Mouse (Mus musculus) forebrain, postnatal 0 days (tissue): ENCODE measurements around the gene Rbm24. TPM values are rescaled to one million over a fixed set of nuclear protein-coding genes. Genes with fewer than 3 reads are reported as not detected.

Experiments used
- ATAC-seq: fragments of 200-750 bp; cut with Nextera tagmentation; 2 replicates; pipeline ENCODE4 v1.8.0; 2017; ENCODE audit warnings: mild to moderate bottlenecking, moderate library complexity
- DNase-seq: peaks from one replicate; pipeline ENCODE4 v3.0.0-alpha.2; 2015
- H3K27ac ChIP-seq: fragments of 300-500 bp; sonication (generic); 2 replicates; pipeline ENCODE4 v1.5.1; 2014; ENCODE audit warnings: low read depth, mild to moderate bottlenecking, antibody characterized with exemption, low read length, moderate library complexity, mixed read lengths
- H3K27me3 ChIP-seq: fragments of 300-500 bp; sonication (generic); 2 replicates; pipeline ENCODE4 v1.6.1; 2014; ENCODE audit warnings: mild to moderate bottlenecking, low read length, mixed read lengths; ENCODE audit not compliant: insufficient read depth
- H3K36me3 ChIP-seq: fragments of 300-500 bp; sonication (generic); 2 replicates; pipeline ENCODE4 v1.6.1; 2014; ENCODE audit warnings: mild to moderate bottlenecking, moderate library complexity; ENCODE audit not compliant: insufficient read depth
- H3K4me1 ChIP-seq: fragments of 300-500 bp; sonication (generic); 2 replicates; pipeline ENCODE4 v1.6.1; 2014; ENCODE audit warnings: antibody characterized with exemption; ENCODE audit not compliant: insufficient read depth
- H3K4me2 ChIP-seq: fragments of 300-500 bp; sonication (generic); 2 replicates; pipeline ENCODE4 v1.6.1; 2014; ENCODE audit warnings: low read depth, mild to moderate bottlenecking, moderate library complexity
- H3K4me3 ChIP-seq: fragments of 300-500 bp; sonication (generic); 2 replicates; pipeline ENCODE4 v1.5.1; 2014; ENCODE audit warnings: low read depth, low read length, mixed read lengths
- H3K9ac ChIP-seq: fragments of 300-500 bp; sonication (generic); 2 replicates; pipeline ENCODE4 v1.6.1; 2014; ENCODE audit warnings: mild to moderate bottlenecking
- H3K9me3 ChIP-seq: fragments of 300-500 bp; sonication (generic); 2 replicates; pipeline ENCODE4 v1.6.1; 2016; ENCODE audit warnings: low read length
- CTCF ChIP-seq: sonication (generic); IDR thresholded peaks from 2 replicates; pipeline ENCODE4 v1.5.1; 2016; ENCODE audit warnings: antibody characterized with exemption, control low read depth, low read depth
- WGBS: fragments of 180-500 bp; shearing (Covaris S2); extraction: QIAGEN DNeasy Blood & Tissue Kit; methylation state at CpG from one replicate; pipeline ENCODE4 v1.1.7; 2014; 5-methylcytosine and 5-hydroxymethylcytosine counted together
- polyA plus RNA-seq: library from polyadenylated mRNA; unstranded; fragments of >200 nt; fragmentation: Nextera tagmentation; extraction: Ambion mirVana; gene quantifications from 2 replicates; pipeline ENCODE4 v1.2.1, GENCODE M21; 2015
- total RNA-seq: library from RNA; depleted of rRNA; stranded (reverse); fragments of >200 nt; gene quantifications from 2 replicates; pipeline ENCODE4 v1.2.3, GENCODE M21; 2014

Gene Rbm24
- total and polyA plus RNA-seq, 2 experiments from 2014 or later, result 5.6 to 29.8 TPM

- H3K27ac ChIP-seq, result peak overlapping the region; percentile 76
- peak overlapping the region; percentile 79 for H3K9ac ChIP-seq
- ATAC-seq (peak; percentile 59), DNase-seq (peak; percentile 62)
- H3K27me3 ChIP-seq, result no peaks in the 10 kb centered on the region
- no peak for TF ChIP-seq CTCF
- peaks cover 3% of the 10 kb centered on the region; the same call in 1 of the 2 replicates for H3K36me3 ChIP-seq
- under 1% methylated on average over 73 of the region's 73 CpGs for WGBS
- no peaks in the 10 kb centered on the region for H3K9me3 ChIP-seq
- no peaks in the 10 kb centered on the region for H3K4me1 ChIP-seq
- H3K4me3 ChIP-seq, result peak overlapping the region; percentile 70
- H3K4me2 ChIP-seq, result peak overlapping the region; percentile 94
These were observed 704 bp downstream of the Rbm24 start for GRCm38 (mm10) chr13:46418731-46419545.

DNA sequence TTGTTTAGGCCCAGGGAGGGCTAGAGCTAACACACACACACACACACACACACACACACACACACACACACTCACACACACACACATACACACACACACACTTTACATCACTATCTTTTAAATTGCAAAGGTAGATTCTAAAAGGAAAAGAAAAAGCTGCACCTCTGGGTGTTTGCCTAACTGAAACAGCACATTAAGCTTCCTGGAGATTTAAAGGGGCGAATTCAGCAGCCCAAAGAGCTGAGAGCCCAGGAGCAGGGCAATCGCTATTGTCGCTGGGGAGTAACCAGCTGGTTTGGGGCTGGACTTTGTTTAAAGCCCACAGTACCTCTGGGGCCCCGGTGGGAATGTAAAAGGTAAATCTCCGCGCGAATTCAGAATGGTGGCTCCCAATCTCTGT lies 1.4 kb downstream of the Rbm24 start:
- Histone ChIP-seq H3K27ac (peak overlapping the region; percentile 52), H3K4me1 (no peaks in the 10 kb centered on the region), H3K9ac (peak overlapping the region; percentile 79), H3K4me2 (peak overlapping the region; percentile 94), H3K27me3 (no peaks in the 10 kb centered on the region), H3K4me3 (peak overlapping the region; percentile 70), H3K9me3 (no peaks in the 10 kb centered on the region), H3K36me3 (peaks cover 3% of the 10 kb centered on the region; the same call in 1 of the 2 replicates)
- peak; percentile 54 for DNase-seq
- 12% methylated on average over 7 of the region's 7 CpGs for WGBS
- no peak for ATAC-seq
- TF ChIP-seq CTCF, result no peak

- peak overlapping the region; percentile 52 for H3K27ac ChIP-seq
These were observed 1.9 kb downstream of the Rbm24 start for GRCm38 (mm10) chr13:46420095-46420494.

GRCm38 (mm10) chr13:46423805-46424204 lies 5.6 kb downstream of the Rbm24 start:
- Histone ChIP-seq H3K4me2 (no peak overlapping the region), H3K4me1 (no peaks in the 10 kb centered on the region), H3K9me3 (no peaks in the 10 kb centered on the region), H3K9ac (no peak overlapping the region), H3K36me3 (peaks cover 18% of the 10 kb centered on the region), H3K27me3 (no peaks in the 10 kb centered on the region), H3K4me3 (no peak overlapping the region), H3K27ac (no peak overlapping the region)
- no peak for ATAC-seq
- DNase-seq, result no peak
- TF ChIP-seq CTCF, result no peak
- WGBS, result 92% methylated on average over 7 of the region's 7 CpGs

More at GRCm38 (mm10) chr13:46420095-46420494, 1.9 kb downstream of the Rbm24 start:
- peak overlapping the region; percentile 94 for H3K4me2 ChIP-seq
- 11% methylated on average over 3 of the region's 3 CpGs for WGBS
- TF ChIP-seq CTCF, result no peak
- H3K27me3 ChIP-seq, result no peaks in the 10 kb centered on the region
- H3K9me3 ChIP-seq, result no peaks in the 10 kb centered on the region
- peak overlapping the region; percentile 79 for H3K9ac ChIP-seq
- peaks cover 3% of the 10 kb centered on the region; the same call in 1 of the 2 replicates for H3K36me3 ChIP-seq
- peak overlapping the region; percentile 70 for H3K4me3 ChIP-seq
- ATAC-seq (no peak), DNase-seq (peak; percentile 30)
- no peaks in the 10 kb centered on the region for H3K4me1 ChIP-seq

DNA sequence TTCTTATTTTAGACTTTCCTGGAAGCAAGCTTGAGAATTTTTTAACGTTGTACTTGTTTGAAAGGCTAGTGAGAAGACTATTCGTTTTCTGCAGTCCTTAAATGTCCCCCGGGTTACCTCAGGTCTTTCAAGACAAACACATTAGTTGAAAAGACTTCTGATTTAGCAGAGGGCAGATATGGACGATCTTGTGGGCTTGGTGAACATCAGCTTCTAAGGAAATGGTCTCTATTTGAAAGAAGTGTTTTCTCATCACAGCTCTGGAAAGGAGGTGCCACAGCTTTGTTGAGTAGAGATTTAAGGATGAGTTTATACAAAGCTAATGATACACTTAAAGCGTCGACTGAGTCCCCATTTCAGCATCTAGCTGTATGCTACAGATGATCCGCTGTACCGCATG lies 6.1 kb downstream of the Rbm24 start:
- Histone ChIP-seq H3K27ac (no peak overlapping the region), H3K27me3 (no peaks in the 10 kb centered on the region), H3K4me3 (no peak overlapping the region), H3K4me1 (no peaks in the 10 kb centered on the region), H3K36me3 (peaks cover 24% of the 10 kb centered on the region), H3K4me2 (no peak overlapping the region), H3K9ac (no peak overlapping the region), H3K9me3 (no peaks in the 10 kb centered on the region)
- DNase-seq (no peak), ATAC-seq (no peak)
- WGBS, result 89% methylated on average over 8 of the region's 8 CpGs
- no peak for TF ChIP-seq CTCF

- no peak overlapping the region for H3K9ac ChIP-seq
- no peaks in the 10 kb centered on the region for H3K4me1 ChIP-seq
- no peaks in the 10 kb centered on the region for H3K27me3 ChIP-seq
- no peak overlapping the region for H3K4me2 ChIP-seq
- H3K4me3 ChIP-seq, result no peak overlapping the region
- whole genome bisulfite sequencing, result 89% methylated on average over 6 of the region's 6 CpGs
- peaks cover 30% of the 10 kb centered on the region for H3K36me3 ChIP-seq
- H3K27ac ChIP-seq, result no peak overlapping the region
- TF ChIP-seq CTCF, result no peak
- ATAC-seq, result no peak
- no peaks in the 10 kb centered on the region for H3K9me3 ChIP-seq
- no peak for DNase-seq
These were observed 8.5 kb downstream of the Rbm24 start for GRCm38 (mm10) chr13:46426651-46427269.

DNA sequence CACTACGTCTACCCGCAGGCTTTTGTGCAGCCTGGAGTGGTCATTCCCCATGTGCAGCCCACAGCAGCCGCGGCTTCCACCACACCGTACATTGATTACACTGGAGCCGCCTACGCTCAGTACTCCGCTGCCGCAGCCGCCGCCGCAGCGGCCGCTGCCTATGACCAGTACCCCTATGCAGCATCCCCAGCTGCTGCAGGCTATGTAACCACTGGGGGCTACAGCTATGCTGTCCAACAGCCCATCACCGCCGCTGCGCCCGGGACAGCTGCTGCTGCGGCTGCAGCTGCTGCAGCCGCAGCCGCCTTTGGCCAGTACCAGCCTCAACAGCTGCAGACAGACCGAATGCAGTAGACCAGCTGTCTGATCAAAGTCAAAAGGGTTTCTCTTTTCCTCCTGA lies 10.7 kb downstream of the Rbm24 start:
- peaks cover 27% of the 10 kb centered on the region for H3K36me3 ChIP-seq

More for the DNA sequence above, 10.7 kb downstream of the Rbm24 start:
- Histone ChIP-seq H3K4me1 (0 out of 2 replicates have a peak, but pooled peaks cover 6% of the 10 kb centered on the region), H3K9me3 (no peaks in the 10 kb centered on the region), H3K4me2 (no peak overlapping the region), H3K27me3 (no peaks in the 10 kb centered on the region), H3K27ac (no peak overlapping the region), H3K9ac (no peak overlapping the region), H3K4me3 (no peak overlapping the region)
- no peak for TF ChIP-seq CTCF
- WGBS, result 96% methylated on average over 22 of the region's 22 CpGs
- DNase-seq (no peak), ATAC-seq (no peak)
